Mouse (Mus musculus): ENCODE data around the gene Pola2. TPM values are rescaled to one million over a fixed set of nuclear protein-coding genes. Genes with fewer than 3 reads are reported as not detected.

The Pola2 gene
- polyA plus RNA-seq, 1 experiment: 45.1 TPM

GRCm38 (mm10) chr19:5954031-5954710 is 9.8 kb downstream of the Pola2 start:
- no peaks in the 10 kb centered on the region for H3K79me2 ChIP-seq (ENCODE audit: control insufficient read depth, insufficient read depth)
- TF ChIP-seq FOSL1 (IDR thresholded peaks at IDR 0.05; ENCODE audit: insufficient read depth, low read length, poor library complexity, severe bottlenecking) (no peak), MYOG (IDR thresholded peaks at IDR 0.05; ENCODE audit: control insufficient read depth, extremely low read depth, insufficient read length) (no peak), MYOD1 (IDR thresholded peaks at IDR 0.05; ENCODE audit: control insufficient read depth, insufficient read length, low read depth) (no peak), USF1 (IDR thresholded peaks at IDR 0.05; ENCODE audit: low read depth) (no peak), MAX (IDR thresholded peaks at IDR 0.05) (no peak), CEBPB (IDR thresholded peaks at IDR 0.05; ENCODE audit: low read depth) (no peak), CTCF (IDR thresholded peaks at IDR 0.05; ENCODE audit: control insufficient read depth, insufficient read depth, insufficient read length) (no peak)
- peaks cover 64% of the 10 kb centered on the region for H3K36me3 ChIP-seq (ENCODE audit: control insufficient read depth, insufficient read depth)
- no peaks in the 10 kb centered on the region for H3K79me3 ChIP-seq (ENCODE audit: low read depth)
- H3K27me3 ChIP-seq (ENCODE audit: control insufficient read depth, insufficient read depth, insufficient read length): no peaks in the 10 kb centered on the region
- H3ac ChIP-seq (ENCODE audit: control insufficient read depth, insufficient read length, low read depth): no peak overlapping the region
- H3K4me3 ChIP-seq (ENCODE audit: insufficient read depth, poor library complexity, severe bottlenecking): no peak overlapping the region

- Histone ChIP-seq H3K4me3 (ENCODE audit: insufficient read depth, poor library complexity, severe bottlenecking) (no peak overlapping the region), H3K36me3 (ENCODE audit: control insufficient read depth, insufficient read depth) (peaks cover 69% of the 10 kb centered on the region), H3K79me3 (ENCODE audit: low read depth) (no peaks in the 10 kb centered on the region), H3K27me3 (ENCODE audit: control insufficient read depth, insufficient read depth, insufficient read length) (no peaks in the 10 kb centered on the region), H3ac (ENCODE audit: control insufficient read depth, insufficient read length, low read depth) (no peak overlapping the region), H3K79me2 (ENCODE audit: control insufficient read depth, insufficient read depth) (no peaks in the 10 kb centered on the region)
- no peak for TF ChIP-seq FOSL1 (IDR thresholded peaks at IDR 0.05; ENCODE audit: insufficient read depth, low read length, poor library complexity, severe bottlenecking)
- TF ChIP-seq USF1 (IDR thresholded peaks at IDR 0.05; ENCODE audit: low read depth): no peak
- TF ChIP-seq MYOD1 (IDR thresholded peaks at IDR 0.05; ENCODE audit: control insufficient read depth, insufficient read length, low read depth): no peak
- TF ChIP-seq MYOG (IDR thresholded peaks at IDR 0.05; ENCODE audit: control insufficient read depth, extremely low read depth, insufficient read length): no peak
- TF ChIP-seq CEBPB (IDR thresholded peaks at IDR 0.05; ENCODE audit: low read depth): no peak
- TF ChIP-seq CTCF (IDR thresholded peaks at IDR 0.05; ENCODE audit: control insufficient read depth, insufficient read depth, insufficient read length): no peak
- TF ChIP-seq MAX (IDR thresholded peaks at IDR 0.05): no peak
These were observed 10.7 kb downstream of the Pola2 start for GRCm38 (mm10) chr19:5953201-5953770.

- no peaks in the 10 kb centered on the region for H3K79me3 ChIP-seq (ENCODE audit: low read depth)
- no peaks in the 10 kb centered on the region for H3K79me2 ChIP-seq (ENCODE audit: control insufficient read depth, insufficient read depth)
- H3K36me3 ChIP-seq (ENCODE audit: control insufficient read depth, insufficient read depth): peaks cover 76% of the 10 kb centered on the region
- H3K4me3 ChIP-seq (ENCODE audit: insufficient read depth, poor library complexity, severe bottlenecking): no peak overlapping the region
- no peaks in the 10 kb centered on the region for H3K27me3 ChIP-seq (ENCODE audit: control insufficient read depth, insufficient read depth, insufficient read length)
- H3ac ChIP-seq (ENCODE audit: control insufficient read depth, insufficient read length, low read depth): no peak overlapping the region
- TF ChIP-seq MYOG (IDR thresholded peaks at IDR 0.05; ENCODE audit: control insufficient read depth, extremely low read depth, insufficient read length): no peak
- no peak for TF ChIP-seq FOSL1 (IDR thresholded peaks at IDR 0.05; ENCODE audit: insufficient read depth, low read length, poor library complexity, severe bottlenecking)
- TF ChIP-seq MYOD1 (IDR thresholded peaks at IDR 0.05; ENCODE audit: control insufficient read depth, insufficient read length, low read depth): no peak
- no peak for TF ChIP-seq USF1 (IDR thresholded peaks at IDR 0.05; ENCODE audit: low read depth)
- no peak for TF ChIP-seq MAX (IDR thresholded peaks at IDR 0.05)
- TF ChIP-seq CEBPB (IDR thresholded peaks at IDR 0.05; ENCODE audit: low read depth): no peak
- no peak for TF ChIP-seq CTCF (IDR thresholded peaks at IDR 0.05; ENCODE audit: control insufficient read depth, insufficient read depth, insufficient read length)
These were observed 11.8 kb downstream of the Pola2 start for GRCm38 (mm10) chr19:5952071-5952691.

GRCm38 (mm10) chr19:5951631-5952030 is 12.4 kb downstream of the Pola2 start:
- no peak for TF ChIP-seq CTCF (IDR thresholded peaks at IDR 0.05; ENCODE audit: control insufficient read depth, insufficient read depth, insufficient read length)
- no peak for TF ChIP-seq CEBPB (IDR thresholded peaks at IDR 0.05; ENCODE audit: low read depth)
- no peak for TF ChIP-seq MYOD1 (IDR thresholded peaks at IDR 0.05; ENCODE audit: control insufficient read depth, insufficient read length, low read depth)
- TF ChIP-seq FOSL1 (IDR thresholded peaks at IDR 0.05; ENCODE audit: insufficient read depth, low read length, poor library complexity, severe bottlenecking): no peak
- no peak for TF ChIP-seq MYOG (IDR thresholded peaks at IDR 0.05; ENCODE audit: control insufficient read depth, extremely low read depth, insufficient read length)
- no peak for TF ChIP-seq USF1 (IDR thresholded peaks at IDR 0.05; ENCODE audit: low read depth)
- no peak for TF ChIP-seq MAX (IDR thresholded peaks at IDR 0.05)
- Histone ChIP-seq H3K4me3 (ENCODE audit: insufficient read depth, poor library complexity, severe bottlenecking) (no peak overlapping the region), H3K79me3 (ENCODE audit: low read depth) (no peaks in the 10 kb centered on the region), H3K27me3 (ENCODE audit: control insufficient read depth, insufficient read depth, insufficient read length) (no peaks in the 10 kb centered on the region), H3ac (ENCODE audit: control insufficient read depth, insufficient read length, low read depth) (no peak overlapping the region), H3K36me3 (ENCODE audit: control insufficient read depth, insufficient read depth) (peaks cover 80% of the 10 kb centered on the region), H3K79me2 (ENCODE audit: control insufficient read depth, insufficient read depth) (no peaks in the 10 kb centered on the region)

- Histone ChIP-seq H3K36me3 (ENCODE audit: control insufficient read depth, insufficient read depth) (peaks cover 73% of the 10 kb centered on the region), H3K27me3 (ENCODE audit: control insufficient read depth, insufficient read depth, insufficient read length) (no peaks in the 10 kb centered on the region)
These were observed 13.8 kb downstream of the Pola2 start for GRCm38 (mm10) chr19:5950218-5950617.

More at GRCm38 (mm10) chr19:5950218-5950617, 13.8 kb downstream of the Pola2 start:
- H3K79me2 ChIP-seq (ENCODE audit: control insufficient read depth, insufficient read depth): no peaks in the 10 kb centered on the region
- TF ChIP-seq CTCF (IDR thresholded peaks at IDR 0.05; ENCODE audit: control insufficient read depth, insufficient read depth, insufficient read length): no peak
- no peak for TF ChIP-seq MYOG (IDR thresholded peaks at IDR 0.05; ENCODE audit: control insufficient read depth, extremely low read depth, insufficient read length)
- TF ChIP-seq CEBPB (IDR thresholded peaks at IDR 0.05; ENCODE audit: low read depth): no peak
- TF ChIP-seq FOSL1 (IDR thresholded peaks at IDR 0.05; ENCODE audit: insufficient read depth, low read length, poor library complexity, severe bottlenecking): no peak
- no peak for TF ChIP-seq MYOD1 (IDR thresholded peaks at IDR 0.05; ENCODE audit: control insufficient read depth, insufficient read length, low read depth)
- TF ChIP-seq MAX (IDR thresholded peaks at IDR 0.05): no peak
- TF ChIP-seq USF1 (IDR thresholded peaks at IDR 0.05; ENCODE audit: low read depth): no peak
- no peak overlapping the region for H3K4me3 ChIP-seq (ENCODE audit: insufficient read depth, poor library complexity, severe bottlenecking)
- no peak overlapping the region for H3ac ChIP-seq (ENCODE audit: control insufficient read depth, insufficient read length, low read depth)
- H3K79me3 ChIP-seq (ENCODE audit: low read depth): no peaks in the 10 kb centered on the region
